Mouse (Mus musculus) T-cell, adult 2 months (primary cell): ENCODE data around the gene Gm21887.
A peak's percentile ranks its signal among the peaks of the same experiment; 100 is the strongest.
"Not testable (repeated sequence)": the region's sequence is repeated elsewhere in the genome, so short reads cannot be mapped to it uniquely, and the experiment has no call there.

Experiments
- DNase-seq: peaks from one replicate; pipeline ENCODE4 v3.0.0; 2022; ENCODE audit warnings: low spot score

Gm21887 gene

DNA sequence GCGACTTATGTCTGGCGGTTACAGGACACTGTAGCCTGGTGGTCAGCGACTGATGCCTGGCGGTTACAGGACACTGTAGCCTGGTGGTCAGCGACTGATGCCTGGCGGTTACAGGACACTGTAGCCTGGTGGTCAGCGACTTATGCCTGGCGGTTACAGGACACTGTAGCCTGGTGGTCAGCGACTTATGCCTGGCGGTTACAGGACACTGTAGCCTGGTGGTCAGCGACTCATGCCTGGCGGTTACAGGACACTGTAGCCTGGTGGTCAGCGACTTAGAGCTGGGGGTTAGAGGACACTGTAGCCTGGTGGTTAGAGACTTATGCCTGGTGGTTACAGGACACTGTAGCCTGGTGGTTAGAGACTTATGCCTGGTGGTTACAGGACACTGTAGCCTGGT is 4.0 kb downstream of the Gm21887 start:
- not testable (repeated sequence) for DNase-seq

- DNase-seq = not testable (repeated sequence)
Observed at GRCm38 (mm10) chrX:170014038-170014437, 4.6 kb downstream of the Gm21887 start.

- not testable (repeated sequence) for DNase-seq
Observed at GRCm38 (mm10) chrX:170015883-170016282, 6.4 kb downstream of the Gm21887 start.

- DNase-seq = peak; percentile 92
Observed at GRCm38 (mm10) chrX:170017333-170018245, 8.1 kb downstream of the Gm21887 start.

DNA sequence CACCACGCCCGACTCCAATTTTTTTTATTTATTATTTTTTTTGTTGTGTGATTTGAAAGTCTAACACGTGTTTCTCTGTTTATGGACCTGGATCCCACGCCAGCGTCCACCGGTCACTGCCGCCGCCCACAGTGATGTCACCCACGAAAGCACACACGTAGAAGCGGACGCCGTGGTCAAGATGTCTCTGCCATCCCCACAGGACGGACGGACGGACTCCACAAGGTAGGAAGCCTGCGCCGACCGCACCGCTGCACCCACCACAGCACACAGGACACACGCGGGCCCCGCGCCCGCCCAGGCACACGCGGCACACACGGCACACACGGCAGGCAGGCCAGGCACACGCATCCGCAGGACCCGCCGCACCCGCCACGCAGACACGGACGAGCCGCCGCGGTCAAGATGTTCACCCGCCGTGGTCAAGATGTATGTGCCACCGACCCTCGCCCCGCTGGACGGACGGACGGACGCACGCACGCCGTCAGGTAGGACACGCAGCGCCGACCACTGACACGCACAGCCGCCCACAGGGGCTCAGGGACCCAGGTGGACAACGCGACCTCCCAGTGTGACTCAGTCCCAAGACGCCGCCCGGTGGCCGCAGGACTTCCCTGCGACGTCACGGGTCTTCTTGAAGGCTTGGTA is 9.2 kb downstream of the Gm21887 start:
- DNase-seq = peak; percentile 62

GRCm38 (mm10) chrX:170019219-170019953 is 9.9 kb downstream of the Gm21887 start:
- peak; percentile 38 for DNase-seq

DNA sequence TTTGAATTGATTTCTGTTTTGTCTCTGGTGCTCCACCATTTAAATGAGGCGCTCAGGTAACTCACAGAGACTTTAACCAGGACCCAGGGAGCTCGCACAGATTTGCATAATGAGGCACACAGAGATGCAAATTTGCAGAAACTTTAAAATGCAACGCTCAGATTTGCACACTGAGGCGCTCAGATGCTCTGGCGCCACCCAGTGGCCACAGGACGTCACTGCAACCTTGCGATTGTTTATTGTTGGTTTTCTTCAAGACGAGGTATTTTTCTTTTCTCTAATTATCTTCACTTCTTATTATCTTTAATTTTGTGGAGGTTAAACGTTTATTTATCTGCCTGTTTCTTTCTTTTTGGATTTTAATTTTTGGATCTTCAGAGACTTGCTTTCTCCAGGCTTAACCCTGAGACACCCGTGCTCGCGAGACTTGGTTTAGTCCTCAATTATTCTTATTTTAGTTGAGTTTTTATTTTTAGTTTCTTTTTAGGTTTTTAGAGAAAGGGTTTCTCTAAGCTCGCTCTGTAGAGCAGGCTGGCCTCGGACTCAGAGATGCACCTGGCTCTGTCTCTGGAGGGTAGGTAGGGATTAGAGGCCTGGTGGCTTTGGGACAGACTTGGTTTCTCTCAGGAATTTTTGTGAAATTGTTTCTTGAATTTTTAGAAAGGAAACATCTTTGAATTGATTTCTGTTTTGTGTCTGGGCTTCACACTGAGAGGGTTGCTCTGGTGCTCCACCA is 10.7 kb downstream of the Gm21887 start:
- DNase-seq = peak; percentile 99

DNA sequence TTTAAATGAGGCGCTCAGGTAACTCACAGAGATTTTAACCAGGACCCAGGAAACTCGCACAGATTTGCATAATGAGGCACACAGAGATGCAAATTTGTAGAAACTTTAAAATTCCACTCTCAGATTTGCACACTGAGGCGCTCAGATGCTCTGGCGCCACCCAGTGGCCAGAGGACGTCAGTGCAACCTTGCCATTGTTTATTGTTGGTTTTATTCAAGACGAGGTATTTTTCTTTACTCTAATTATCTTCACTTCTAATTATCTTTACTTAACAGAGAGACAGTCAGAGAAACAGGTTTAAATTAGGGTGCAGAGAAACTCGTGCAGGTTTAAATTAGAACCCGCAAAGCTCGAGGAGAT is 11.2 kb downstream of the Gm21887 start:
- DNase-seq = peak; percentile 93

- not testable (repeated sequence) for DNase-seq
Observed at GRCm38 (mm10) chrX:170021205-170021604, 11.7 kb downstream of the Gm21887 start.

GRCm38 (mm10) chrX:170021750-170022461 is 12.4 kb downstream of the Gm21887 start:
- DNase-seq = peak; percentile 80
